Mouse (Mus musculus): ENCODE data around the gene Dhx33.
A peak's percentile ranks its signal among the peaks of the same experiment; 100 is the strongest.

Gene Dhx33

DNA sequence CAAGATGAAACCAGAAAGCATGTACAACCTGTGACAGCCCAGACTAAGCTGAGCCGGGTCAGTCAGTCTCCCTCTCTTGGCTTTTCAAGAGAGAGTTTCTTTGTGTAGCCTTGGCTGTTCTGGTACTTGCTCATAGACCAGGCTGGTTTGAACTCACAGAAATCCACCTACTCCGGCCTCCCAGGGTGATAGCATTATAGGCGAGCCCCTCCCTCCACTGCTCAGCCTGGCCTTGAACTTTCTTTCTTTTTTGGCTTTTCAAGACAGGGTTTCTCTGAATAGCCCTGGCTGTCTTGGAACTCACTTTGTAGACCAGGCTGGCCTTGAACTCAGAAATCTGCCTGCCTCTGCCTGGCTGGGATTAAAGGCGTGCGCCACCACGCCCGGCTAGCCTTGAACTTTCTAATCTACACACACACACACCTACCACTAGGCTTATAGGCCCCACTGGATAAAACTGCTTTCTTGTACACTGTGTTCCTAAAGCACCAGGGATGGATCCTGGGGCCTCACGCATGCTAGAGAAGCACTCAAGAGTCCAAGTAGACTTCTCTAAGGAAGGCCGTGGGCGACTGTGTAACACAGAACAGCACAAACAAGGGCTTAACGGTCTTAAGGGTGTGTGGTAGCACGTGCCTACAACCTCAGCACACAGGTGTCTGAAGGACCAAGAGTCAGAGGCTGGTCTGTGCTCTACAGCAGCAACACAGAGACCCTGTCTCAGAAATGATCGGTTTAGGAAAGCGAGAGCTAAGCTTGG lies 23.3 kb downstream of the Dhx33 start:
- no peak for DNase-seq

DNA sequence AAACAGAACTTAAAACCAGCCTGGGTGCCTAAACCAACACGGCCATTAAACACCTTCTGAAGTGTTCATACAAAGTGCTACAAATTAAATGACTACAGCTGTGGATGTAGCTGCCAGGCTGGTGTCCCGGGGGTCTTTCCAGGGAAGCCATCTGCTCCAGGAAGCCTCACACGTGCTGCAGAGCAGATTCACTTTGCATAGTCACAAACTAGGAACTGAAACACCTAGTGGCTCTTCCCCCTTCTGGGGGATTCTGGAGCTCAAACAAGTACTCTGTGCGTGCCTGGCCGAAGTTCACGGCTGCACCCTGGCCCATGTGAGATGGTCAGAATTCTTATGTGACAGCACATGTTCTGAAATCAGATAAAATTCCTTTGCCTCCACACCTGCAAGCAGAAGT lies 24.0 kb downstream of the Dhx33 start:
- DNase-seq, result no peak

DNA sequence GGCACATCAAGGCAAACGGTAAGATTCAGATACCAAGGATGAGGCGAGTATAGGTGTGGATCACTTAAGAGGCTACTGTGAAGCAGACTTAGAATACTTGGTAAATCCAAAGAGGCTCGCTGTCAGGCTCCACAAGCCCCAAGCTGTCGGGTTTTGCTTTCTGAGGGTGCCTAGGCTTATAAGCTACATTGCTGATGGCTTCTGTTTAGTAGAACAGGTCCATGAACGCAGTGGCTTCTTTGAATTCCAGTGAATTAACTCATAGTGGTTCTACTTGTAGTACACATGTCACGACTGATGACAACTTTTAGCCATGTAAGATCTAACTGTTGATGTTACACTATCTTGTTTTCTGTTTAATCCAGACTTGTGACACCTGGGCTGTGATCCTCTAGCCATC lies 26.9 kb downstream of the Dhx33 start:
- DNase-seq, result no peak

DNA sequence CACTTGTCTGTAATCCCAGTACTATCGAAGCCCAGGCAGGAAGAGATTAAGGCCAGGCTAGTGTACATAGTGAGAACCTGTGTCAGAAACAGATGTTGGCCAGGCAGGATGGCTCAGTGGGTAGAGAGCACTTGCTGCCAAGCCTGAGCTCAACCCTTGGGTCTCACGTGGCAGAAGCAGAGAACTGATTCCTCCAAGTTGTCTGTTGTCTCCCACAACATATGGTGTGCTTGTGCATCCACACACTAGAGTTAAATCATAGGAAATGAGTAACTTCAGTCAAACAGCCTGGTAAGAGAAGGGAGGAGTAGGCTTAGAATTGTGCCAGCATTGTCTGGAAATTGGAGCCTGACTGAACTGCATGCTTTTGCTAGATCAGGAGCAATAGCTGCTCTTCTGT lies 29.0 kb downstream of the Dhx33 start:
- no peak for DNase-seq

DNA sequence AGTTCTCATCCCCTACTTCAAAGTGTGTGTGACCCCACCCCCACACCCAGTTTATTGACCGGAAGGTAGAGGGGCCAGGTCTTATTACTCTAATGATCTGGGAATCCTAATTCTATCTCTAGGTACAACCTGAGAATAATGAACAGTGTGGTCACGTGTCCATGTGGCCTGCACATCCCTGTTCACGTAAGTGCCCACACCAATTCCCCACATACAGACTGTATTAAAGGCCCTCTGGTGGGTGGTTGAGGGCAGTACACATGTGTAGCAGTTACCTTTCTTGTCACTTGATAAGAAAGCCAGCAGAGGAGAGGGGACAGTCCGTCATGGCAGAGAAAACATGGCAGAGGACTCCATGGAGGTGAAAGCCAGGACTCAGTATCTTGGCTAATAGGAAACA lies 30.3 kb downstream of the Dhx33 start:
- DNase-seq, result peak; percentile 19

DNA sequence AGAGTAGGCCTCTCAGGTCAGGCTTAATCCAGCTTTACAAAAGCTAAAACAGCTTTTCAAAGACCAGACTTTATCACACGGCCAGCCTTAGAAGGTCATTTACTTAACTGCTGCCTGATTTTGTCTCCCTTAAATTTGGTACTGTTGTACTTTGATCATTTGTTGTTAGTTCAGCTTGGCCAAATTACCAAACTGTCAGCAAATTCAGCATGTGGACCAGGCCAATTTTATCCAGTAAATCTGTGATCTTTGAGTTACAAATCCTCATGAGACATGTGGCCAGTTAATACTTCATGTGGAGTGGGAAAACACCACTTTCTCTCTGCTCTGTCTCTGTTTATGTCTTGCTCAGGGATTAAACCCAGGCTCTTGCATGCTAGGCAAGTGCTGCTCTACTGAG lies 31.7 kb downstream of the Dhx33 start:
- no peak for DNase-seq

DNA sequence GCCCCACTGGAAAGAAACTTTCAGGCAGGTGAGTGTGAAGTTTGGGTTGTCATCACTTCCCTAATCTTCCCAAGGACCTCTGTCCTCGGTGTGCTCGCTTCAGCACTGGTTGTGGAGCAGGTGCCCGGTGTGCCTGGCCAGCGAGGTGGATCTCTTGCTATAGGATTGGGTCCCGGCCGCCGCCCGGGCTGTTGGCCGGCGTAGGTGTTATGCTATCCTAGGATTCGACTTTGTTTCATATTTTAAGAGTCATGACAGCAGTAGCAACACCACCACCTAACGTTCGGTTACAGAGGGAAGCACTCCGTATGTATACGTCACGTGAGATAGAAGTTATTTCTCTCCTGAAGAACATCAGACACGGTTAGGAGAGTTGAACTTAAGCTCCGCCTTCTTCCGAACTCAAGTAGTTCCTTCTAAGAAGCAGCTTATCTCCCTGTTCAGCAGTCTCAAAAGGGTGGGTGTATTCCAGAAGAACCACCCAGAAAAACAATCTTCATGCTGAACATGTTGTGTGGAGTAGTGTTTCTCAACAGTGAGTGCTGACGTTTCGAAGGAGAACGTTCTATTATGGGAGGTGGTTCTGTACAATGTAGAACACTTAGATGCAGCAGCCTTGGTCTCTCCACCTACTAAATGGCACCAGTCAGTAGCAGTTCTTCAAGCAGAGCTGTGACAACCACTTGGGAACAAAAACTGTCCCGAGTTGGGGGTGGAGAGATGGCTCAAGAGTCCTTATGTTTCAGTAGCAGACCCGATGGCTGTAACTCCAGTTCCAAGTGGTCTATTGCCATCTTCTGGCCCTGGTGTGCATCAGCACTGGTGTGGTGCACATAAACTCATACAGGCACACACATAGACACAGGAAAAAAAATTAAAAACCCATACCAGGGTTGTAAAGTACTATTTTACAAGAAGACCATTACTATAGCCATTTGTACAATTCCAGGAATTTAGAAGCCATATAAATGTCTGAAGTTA lies 33.4 kb downstream of the Dhx33 start:
- peak; percentile 36 for DNase-seq

DNA sequence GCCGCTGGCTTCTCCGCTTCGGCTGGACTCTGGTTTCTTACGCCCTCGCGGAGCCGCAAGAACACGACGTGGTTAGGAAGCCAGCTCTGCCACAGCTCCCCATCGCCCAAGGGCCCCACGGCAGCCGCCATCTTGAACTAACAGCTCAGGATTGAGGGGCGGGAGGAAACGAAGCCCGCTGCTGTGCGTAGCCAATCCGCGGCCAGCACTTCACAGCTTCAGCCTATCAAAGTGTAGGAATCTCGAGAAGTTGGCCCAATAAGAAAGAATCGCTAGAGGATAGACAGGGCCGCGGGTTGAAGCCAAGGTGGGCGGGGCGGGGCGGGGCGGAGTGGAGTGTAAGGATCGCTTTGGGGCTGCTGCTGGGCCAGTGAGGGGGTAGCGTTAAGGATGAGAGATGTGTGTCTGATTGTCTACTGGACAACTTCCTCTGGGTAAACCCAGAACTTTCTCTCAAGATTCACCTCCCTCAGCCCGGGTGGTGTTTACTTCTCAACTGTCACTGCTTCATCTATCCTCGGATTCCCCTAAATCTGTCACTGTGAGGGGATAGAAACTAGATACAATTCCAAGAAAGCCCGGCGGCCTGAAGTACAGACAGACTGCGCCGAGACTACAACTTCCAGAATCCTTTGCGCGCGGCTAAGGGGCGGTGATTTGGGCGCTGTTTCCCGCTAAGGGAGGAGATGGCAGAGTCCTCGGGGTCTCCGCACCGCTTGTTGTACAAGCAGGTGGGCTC lies 34.2 kb downstream of the Dhx33 start, which contains the start of the genes Nup88 and Rpain:
Gene Nup88, minus strand, starts transcription at position 153 of the 739 bp plus-strand sequence.
Gene Rpain, plus strand, starts transcription at position 393 of the 739 bp plus-strand sequence.
- DNase-seq, result peak; percentile 96

DNA sequence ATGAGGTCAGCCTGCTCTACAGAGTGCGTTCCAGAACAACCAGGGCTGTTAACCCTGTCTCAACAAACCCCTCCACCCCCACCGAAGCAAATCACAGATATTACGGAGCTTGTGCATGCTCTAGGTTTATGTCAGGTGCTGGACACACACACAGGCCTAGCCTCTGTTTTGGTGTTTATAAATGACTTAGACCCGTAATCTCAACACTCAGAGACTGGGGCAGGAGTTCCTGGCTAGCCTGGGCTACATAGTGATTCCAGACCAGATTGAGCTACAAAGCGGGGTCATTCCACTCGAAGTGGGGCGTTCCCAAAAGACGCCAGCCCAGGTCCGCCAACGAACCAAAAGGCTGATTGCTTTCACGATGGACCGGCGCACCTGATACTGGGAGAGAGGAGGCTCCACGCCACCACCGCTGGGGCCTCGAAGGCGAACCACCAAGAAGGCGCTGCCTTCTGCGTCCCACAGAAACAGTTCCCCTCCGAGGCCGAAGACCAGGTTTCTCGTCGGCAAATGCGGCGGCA lies 34.9 kb downstream of the Dhx33 start:
- DNase-seq, result no peak

DNA sequence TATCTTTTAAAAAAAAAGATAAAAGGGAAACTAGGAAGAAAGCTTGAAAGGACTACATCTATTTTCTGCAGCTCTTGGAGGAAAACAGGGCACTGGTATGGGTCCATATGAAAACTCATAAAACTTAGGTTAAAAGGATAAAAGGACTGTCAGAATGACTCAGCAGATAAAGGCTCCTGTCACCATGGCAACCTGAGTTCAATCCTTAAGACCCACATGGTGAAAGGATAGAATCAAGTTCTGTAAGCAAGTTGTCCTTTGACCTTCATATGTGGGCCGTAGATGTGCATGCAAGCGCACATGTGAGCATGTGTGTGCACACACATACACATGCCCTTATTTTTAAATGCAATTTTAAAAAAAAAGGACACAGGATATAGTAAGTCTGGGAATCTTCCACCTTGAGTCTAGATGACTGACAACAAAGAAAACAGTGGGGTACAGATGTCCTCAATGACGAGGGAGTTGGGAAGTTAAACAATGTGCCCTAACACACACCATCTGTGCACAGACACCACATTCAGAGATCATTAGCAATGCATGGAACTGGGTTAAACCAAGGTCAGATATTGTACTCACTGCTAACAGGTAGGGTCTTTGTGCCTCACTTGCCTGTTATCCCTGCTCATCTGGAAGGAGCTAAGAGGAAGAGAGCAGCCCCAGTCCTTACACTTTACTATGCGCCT lies 39.9 kb downstream of the Dhx33 start:
- DNase-seq, result no peak

DNA sequence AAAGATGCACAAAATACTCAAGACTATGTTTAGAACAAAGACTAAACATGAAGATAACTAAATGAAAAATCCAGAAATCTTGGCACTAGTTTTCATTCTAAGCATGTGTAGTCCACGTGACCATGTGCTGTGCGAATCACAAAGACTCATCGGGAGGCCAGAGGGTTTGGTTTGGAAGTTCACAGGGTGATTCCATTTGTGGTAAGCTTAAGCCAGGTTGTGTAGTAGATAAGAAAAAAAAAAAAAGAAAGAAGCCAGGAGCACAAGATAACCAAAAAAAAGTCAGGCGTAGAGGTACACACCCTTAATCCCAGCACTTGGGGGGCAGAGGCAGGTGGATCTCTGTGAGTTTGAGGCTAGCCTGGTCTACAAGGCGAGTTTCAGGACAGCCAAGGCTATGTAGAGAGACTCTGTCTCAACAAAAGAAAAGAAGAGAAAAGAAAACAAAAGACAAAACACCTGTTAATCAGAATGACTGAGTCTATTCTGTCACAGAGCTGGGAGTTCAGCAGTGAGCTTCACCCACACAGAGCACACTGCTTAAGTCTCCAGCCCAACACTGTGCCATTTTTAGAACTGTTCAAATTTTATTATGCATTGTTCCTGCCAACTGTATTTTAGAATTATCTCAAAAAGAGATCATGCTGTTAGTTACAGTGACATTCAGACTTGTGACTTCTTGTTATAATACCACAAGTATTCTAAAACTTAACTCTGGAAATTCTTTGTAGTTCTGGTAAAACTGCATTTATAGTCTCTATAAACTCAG lies 43.3 kb downstream of the Dhx33 start:
- no peak for DNase-seq

DNA sequence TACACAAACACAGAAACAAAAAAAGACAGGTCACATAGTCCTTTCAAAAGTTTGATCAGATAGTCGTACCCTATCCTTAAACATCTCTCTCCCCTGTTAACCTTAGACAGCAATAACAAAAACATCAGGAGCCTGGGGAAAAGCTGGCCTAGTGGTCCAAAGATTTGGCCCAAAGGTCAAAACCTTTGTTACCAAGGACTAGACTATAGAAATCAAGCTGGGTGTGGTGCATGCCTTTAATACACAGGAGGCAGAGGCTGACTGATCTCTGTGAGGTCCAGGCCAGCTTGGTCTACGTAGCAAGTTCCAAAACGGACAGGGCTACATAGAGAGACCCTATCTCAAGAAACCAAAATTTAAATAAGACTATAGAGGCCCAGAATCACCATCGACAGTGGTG lies 49.5 kb downstream of the Dhx33 start:
- DNase-seq, result no peak

DNA sequence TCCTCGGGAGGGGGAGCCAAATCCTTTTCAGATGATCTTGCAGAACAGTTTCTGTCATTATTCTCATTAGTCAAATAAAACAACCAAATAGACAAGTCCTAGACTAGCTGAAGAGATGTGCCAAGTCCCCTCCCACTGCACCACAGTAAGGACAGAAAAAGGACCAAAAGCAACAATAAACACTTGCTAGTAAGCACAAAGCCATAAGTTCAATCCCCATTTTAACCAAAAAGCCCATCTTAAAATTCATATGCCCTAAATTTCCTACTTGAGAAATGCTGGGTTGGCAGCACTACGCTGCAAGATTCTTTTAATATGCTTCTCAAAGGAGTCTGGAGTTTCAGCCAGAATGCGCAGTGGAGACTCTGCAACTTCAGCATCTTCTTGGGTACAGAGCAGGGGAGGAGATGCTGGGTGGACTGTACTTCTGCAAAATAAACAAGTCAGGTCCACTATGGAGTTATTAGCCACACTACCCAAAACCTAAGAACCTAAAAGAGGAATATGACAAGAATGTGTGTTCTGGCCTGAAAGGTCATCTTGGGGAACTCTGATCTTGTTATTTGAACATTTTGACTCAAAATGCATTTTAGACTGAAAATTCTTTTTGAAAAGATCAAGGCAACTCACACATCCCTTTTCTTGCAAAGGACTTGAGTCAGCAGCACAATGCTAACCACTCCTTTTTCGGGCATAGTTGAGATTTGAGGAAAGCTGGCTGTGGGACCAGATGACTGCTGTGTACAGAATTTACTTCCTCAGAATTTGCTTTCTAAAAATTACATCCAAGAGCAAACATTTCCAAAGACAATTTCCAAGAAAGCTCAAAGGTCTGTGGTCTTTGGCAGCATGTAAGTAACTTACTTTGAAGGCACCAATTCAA lies 59.1 kb downstream of the Dhx33 start:
- DNase-seq, result no peak

DNA sequence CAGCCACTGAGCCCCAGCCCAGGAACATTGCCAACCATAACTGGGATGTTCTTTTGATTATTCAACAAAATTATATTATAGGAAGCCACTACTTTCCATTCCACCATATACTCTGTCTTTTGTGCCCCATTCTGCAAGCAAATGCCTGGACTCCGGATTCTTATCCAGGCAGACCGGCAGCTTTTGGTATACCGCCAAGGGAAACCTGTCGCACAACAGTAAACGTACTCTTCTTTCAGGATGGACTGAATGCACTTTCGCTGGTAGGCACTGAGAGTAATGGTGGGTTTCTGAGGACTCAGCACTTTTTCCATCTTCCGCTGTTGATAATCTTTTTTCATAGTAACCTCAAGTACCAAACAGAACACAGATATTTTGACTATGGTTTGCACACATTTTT lies 60.6 kb downstream of the Dhx33 start:
- no peak for DNase-seq

DNA sequence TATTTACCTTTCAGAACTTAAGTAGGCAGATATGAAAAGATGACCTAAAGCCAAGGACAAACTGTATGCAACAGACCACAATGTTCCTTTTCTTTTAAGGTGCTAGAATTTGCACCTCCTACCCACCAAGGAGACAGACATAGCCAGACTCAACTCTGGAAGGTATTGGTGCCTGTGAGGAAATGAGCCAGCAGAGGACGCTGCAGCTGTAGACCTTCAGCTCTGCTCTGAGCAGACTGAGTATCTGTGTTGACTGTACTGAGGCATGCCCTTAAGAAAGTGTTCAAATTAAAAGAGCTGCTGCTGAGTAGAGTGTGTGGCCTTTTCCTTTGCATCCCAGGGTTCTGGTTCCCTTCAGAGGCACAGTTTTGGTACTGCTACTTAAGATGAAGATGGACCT lies 61.6 kb downstream of the Dhx33 start:
- DNase-seq, result no peak

DNA sequence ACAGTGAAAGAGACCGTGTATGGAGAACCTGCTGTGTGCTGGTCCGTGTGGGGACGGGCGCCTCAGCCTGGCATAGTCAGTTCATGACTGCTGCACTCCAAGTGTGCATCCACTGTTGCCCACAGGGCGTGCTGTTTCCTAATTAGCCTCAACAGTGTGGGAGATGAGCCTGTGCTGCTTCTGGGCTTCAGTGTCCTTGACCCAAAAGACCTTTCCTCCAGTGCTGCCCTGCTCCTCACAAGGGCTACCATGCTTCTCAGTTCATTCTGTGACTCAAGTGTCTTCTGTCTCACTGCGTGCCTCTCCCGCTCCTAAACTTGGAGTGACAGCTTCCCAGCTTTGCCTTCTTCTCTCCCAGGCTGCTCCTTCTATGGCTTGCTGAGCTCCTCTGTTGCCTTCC lies 68.9 kb downstream of the Dhx33 start:
- no peak for DNase-seq

All from lung, postnatal 10 days (tissue).